Mouse (Mus musculus): ENCODE measurements around the gene Ttc4. TPM values are rescaled to one million over a fixed set of nuclear protein-coding genes. Genes with fewer than 3 reads are reported as not detected.

Gene Ttc4
- total and polyA plus RNA-seq, 3 experiments = 54.8 TPM; not detected in 1

DNA sequence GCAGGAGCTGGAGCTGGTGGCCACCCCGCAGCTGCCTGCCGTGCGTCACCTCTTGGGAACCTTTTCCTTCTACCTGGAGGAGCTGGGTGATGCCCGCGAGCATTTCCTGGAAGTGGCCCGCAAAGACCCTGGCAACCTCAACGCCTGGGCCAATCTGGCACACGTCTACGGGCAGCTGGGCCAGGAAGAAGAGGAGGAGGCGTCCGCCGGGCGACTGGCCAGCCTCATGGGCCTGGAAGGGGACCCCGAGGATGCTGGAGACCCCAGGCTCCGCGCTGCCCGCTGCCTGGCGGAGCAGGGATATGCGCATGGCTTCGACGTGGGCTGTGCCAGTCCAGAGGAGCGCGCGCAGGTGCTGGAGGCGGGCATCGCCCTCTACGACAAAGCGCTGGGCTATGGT, 56.0 kb downstream of the Ttc4 start:
- Histone ChIP-seq H3K27me3 (ENCODE audit: control insufficient read depth in 1 of 2, insufficient read depth in 2 of 2, low read length in 2 of 2) (no peaks in the 10 kb centered on the region; a peak in 3 of 4 replicates), H3K4me1 (ENCODE audit: control insufficient read depth in 1 of 2, insufficient read depth in 2 of 2, low read length in 2 of 2) (no peaks in the 10 kb centered on the region), H3K9ac (ENCODE audit: control insufficient read depth, low read depth, low read length, poor library complexity, severe bottlenecking) (no peak overlapping the region), H3K9me3 (replicated peaks; ENCODE audit: insufficient read depth, low read length) (no peaks in the 10 kb centered on the region), H3K27ac (ENCODE audit: control insufficient read depth, low read depth, low read length) (no peak overlapping the region), H3K79me2 (ENCODE audit: control insufficient read depth, insufficient read depth, low read length, poor library complexity) (no peaks in the 10 kb centered on the region), H3K36me3 (ENCODE audit: control insufficient read depth in 1 of 2, insufficient read depth in 2 of 2, low read length in 2 of 2) (no peaks in the 10 kb centered on the region), H3K4me3 (ENCODE audit: control insufficient read depth in 1 of 2, insufficient read depth in 1 of 2, low read depth in 2 of 2, low read length in 2 of 2) (no peak overlapping the region)
- no peak for DNase-seq (ENCODE audit: low read depth, low spot score)
- TF ChIP-seq CHD2 (IDR thresholded peaks at IDR 0.05; ENCODE audit: low read length) = no peak
- no peak for TF ChIP-seq KAT2A (conservative IDR thresholded peaks at IDR 0.05; ENCODE audit: low read depth, low read length)
- no peak for TF ChIP-seq TAL1 (IDR thresholded peaks at IDR 0.05; ENCODE audit: low read length)
- TF ChIP-seq MXI1 (IDR thresholded peaks at IDR 0.05; ENCODE audit: low read depth, low read length) = no peak
- no peak for TF ChIP-seq MAZ (IDR thresholded peaks at IDR 0.05; ENCODE audit: low read depth, low read length)

DNA sequence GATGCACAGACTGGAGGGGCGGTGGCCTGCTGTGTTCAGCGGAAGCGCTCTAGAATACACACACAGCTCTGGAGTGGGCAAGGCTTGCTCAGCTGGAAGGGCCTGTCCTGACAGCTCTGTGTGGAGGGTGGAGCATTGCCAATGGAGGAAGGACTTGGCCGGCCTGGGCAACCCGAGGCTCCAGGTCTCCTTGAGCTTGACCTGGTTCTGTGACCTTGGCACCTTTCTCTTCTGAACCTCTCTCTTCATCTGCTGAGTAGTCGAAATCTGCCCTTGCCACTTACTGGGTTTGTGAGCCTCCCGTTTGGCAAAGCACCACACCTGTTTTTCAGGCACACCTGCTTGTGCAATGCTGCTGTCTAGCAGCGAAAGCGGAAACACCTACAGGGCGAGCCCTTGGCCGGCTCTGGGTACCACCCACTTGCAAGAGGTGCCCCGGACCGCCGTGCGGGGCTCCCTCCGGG, 56.7 kb downstream of the Ttc4 start, which contains the start of gene Ttc22:
TSS of gene Ttc22 (plus strand) at position 403 of the 464 bp plus-strand sequence.
- Histone ChIP-seq H3K9me3 (replicated peaks; ENCODE audit: insufficient read depth, low read length) (no peaks in the 10 kb centered on the region), H3K27me3 (ENCODE audit: control insufficient read depth in 1 of 2, insufficient read depth in 2 of 2, low read length in 2 of 2) (no peaks in the 10 kb centered on the region; a peak in 3 of 4 replicates), H3K9ac (ENCODE audit: control insufficient read depth, low read depth, low read length, poor library complexity, severe bottlenecking) (no peak within 1 kb of the TSS), H3K36me3 (ENCODE audit: control insufficient read depth in 1 of 2, insufficient read depth in 2 of 2, low read length in 2 of 2) (no peaks in the 10 kb centered on the region), H3K79me2 (ENCODE audit: control insufficient read depth, insufficient read depth, low read length, poor library complexity) (no peaks in the 10 kb centered on the region), H3K27ac (ENCODE audit: control insufficient read depth, low read depth, low read length) (no peak within 1 kb of the TSS), H3K4me3 (ENCODE audit: control insufficient read depth in 1 of 2, insufficient read depth in 1 of 2, low read depth in 2 of 2, low read length in 2 of 2) (no peak within 1 kb of the TSS), H3K4me1 (ENCODE audit: control insufficient read depth in 1 of 2, insufficient read depth in 2 of 2, low read length in 2 of 2) (no peaks in the 10 kb centered on the region)
- TF ChIP-seq NELFE (IDR thresholded peaks at IDR 0.05; ENCODE audit: low read depth, low read length) (no peak), POLR2A (IDR thresholded peaks at IDR 0.05; ENCODE audit: control insufficient read depth in 1 of 2, insufficient read depth in 1 of 2, low read depth in 1 of 2, low read length in 2 of 2, poor library complexity in 1 of 2) (no peak), USF2 (IDR thresholded peaks at IDR 0.05; ENCODE audit: borderline replicate concordance in 1 of 2, insufficient read depth in 1 of 2, low read depth in 1 of 2, low read length in 2 of 2) (no peak), MAX (IDR thresholded peaks at IDR 0.05; ENCODE audit: low read length) (no peak), ZC3H11A (IDR thresholded peaks at IDR 0.05; ENCODE audit: low read depth, low read length) (no peak), UBTF (IDR thresholded peaks at IDR 0.05; ENCODE audit: borderline replicate concordance, insufficient read depth, low read depth, low read length) (no peak), CHD2 (IDR thresholded peaks at IDR 0.05; ENCODE audit: low read length) (no peak), MAFK (IDR thresholded peaks at IDR 0.05; ENCODE audit: borderline replicate concordance, low read depth, low read length) (no peak), SMC3 (IDR thresholded peaks at IDR 0.05; ENCODE audit: low read depth, low read length) (no peak), ETS1 (IDR thresholded peaks at IDR 0.05; ENCODE audit: low read depth, low read length) (no peak), RCOR1 (IDR thresholded peaks at IDR 0.05; ENCODE audit: low read depth, low read length) (no peak), NRF1 (IDR thresholded peaks at IDR 0.05; ENCODE audit: insufficient read depth, low read depth, low read length, poor library complexity, severe bottlenecking) (no peak), CHD1 (IDR thresholded peaks at IDR 0.05; ENCODE audit: low read depth, low read length) (no peak), EP300 (IDR thresholded peaks at IDR 0.05; ENCODE audit: low read depth in 1 of 2, low read length in 2 of 2) (no peak), ELF1 (IDR thresholded peaks at IDR 0.05; ENCODE audit: low read depth, low read length) (no peak), MYB (IDR thresholded peaks at IDR 0.05; ENCODE audit: low read depth, low read length) (no peak), ZMIZ1 (IDR thresholded peaks at IDR 0.05; ENCODE audit: low read depth, low read length) (no peak), RAD21 (IDR thresholded peaks at IDR 0.05; ENCODE audit: low read depth, low read length) (no peak), POLR2AphosphoS2 (IDR thresholded peaks at IDR 0.05; ENCODE audit: low read length) (no peak), KAT2A (conservative IDR thresholded peaks at IDR 0.05; ENCODE audit: low read depth, low read length) (no peak)
- DNase-seq (ENCODE audit: low read depth, low spot score) = no peak
